Mouse (Mus musculus) heart, adult 11 months (tissue): ENCODE data around the gene Krt26.

Source experiments
- DNase-seq: peaks from one replicate; pipeline ENCODE4 v3.0.0; 2022

The Krt26 gene

GRCm38 (mm10) chr11:99284011-99284410 lies 53.8 kb downstream of the Krt26 start:
- no peak for DNase-seq

- no peak for DNase-seq
Observed at GRCm38 (mm10) chr11:99283334-99283733, 54.4 kb downstream of the Krt26 start.

GRCm38 (mm10) chr11:99281116-99281515 lies 56.6 kb downstream of the Krt26 start:
- no peak for DNase-seq

GRCm38 (mm10) chr11:99279986-99280385 lies 57.8 kb downstream of the Krt26 start:
- DNase-seq: no peak
